Mouse (Mus musculus): Measurements from ENCODE around the gene Pcnx3.

GRCm38 (mm10) chr19:5649298-5649741 lies 39.4 kb downstream of the Pcnx3 start:
- no peak for TF ChIP-seq CTCF (IDR thresholded peaks at IDR 0.05; ENCODE audit: borderline replicate concordance, control insufficient read depth, extremely low read depth, insufficient read depth, low read length, poor library complexity)
- no peak for TF ChIP-seq POLR2A (IDR thresholded peaks at IDR 0.05; ENCODE audit: control insufficient read depth, extremely low read depth, insufficient read depth, low read length, poor library complexity)
